ENCODE assay signal across 9 mouse cellular contexts in genomic region chr12:112106541-112106971, GRCm38 (mm10). TPM values are rescaled to one million over a fixed set of nuclear protein-coding genes. Genes with fewer than 3 reads are reported as not detected.
A peak's percentile ranks its signal among the peaks of the same experiment; 100 is the strongest.
DNase-seq lines count a peak whose midpoint lies in the region; TF ChIP-seq lines count a peak whose summit lies in the region.
"Had no signal": no experiment of that assay in that cellular context is flagged by ENCODE, and none has a peak within 500 bp of the region (broad histone marks: within the 10 kb centered on the region; RNA-seq: fewer than 3 reads in every experiment).

Aspg (plus strand) TSS chr12:112106679.

- peaks cover 32% of the 10 kb centered on the region for H3K4me1 ChIP-seq in E14TG2a.4 (replicated peaks; ENCODE audit: low read depth, low read length)
- H3K4me1 ChIP-seq in limb, embryonic 10.5 days, result peaks cover 16% of the 10 kb centered on the region
- peaks cover 22% of the 10 kb centered on the region for H3K4me1 ChIP-seq in small intestine, adult 2 months (ENCODE audit: control insufficient read depth, insufficient read depth, insufficient read length, low read length)

- peak within 1 kb of the TSS; percentile 74 for H3K4me3 ChIP-seq in E14TG2a.4 (replicated peaks; ENCODE audit: low read length)
- H3K4me3 ChIP-seq in limb, embryonic 10.5 days, result peak within 1 kb of the TSS; percentile 44
- H3K4me3 ChIP-seq in small intestine, adult 2 months (ENCODE audit: low read depth, low read length), result peak within 1 kb of the TSS; percentile 44
- H3K4me3 ChIP-seq: myocyte had no signal

- intact Hi-C loops in heart, postnatal 14 days (cut with DNase I), result no loop called here

- H3K36me3 ChIP-seq in E14TG2a.4 (ENCODE audit: insufficient read depth, low read length), result no peaks in the 10 kb centered on the region
- no peaks in the 10 kb centered on the region for H3K36me3 ChIP-seq in limb, embryonic 10.5 days
- H3K36me3 ChIP-seq in small intestine, adult 2 months (ENCODE audit: control insufficient read depth, insufficient read depth, low read length), result no peaks in the 10 kb centered on the region

- peak in 1 of 2 experiments; percentile 42 for DNase-seq in adrenal gland, postnatal 36 days
- DNase-seq in heart, postnatal 14 days, result peak; percentile 19 to 40
- DNase-seq in limb, embryonic 10.5 days (ENCODE audit: low spot score), result peak; percentile 64
- DNase-seq in frontal cortex, postnatal 10 days (ENCODE audit: low spot score in 2 of 2), result no peak
- DNase-seq in gastrocnemius, adult 8-10 months (ENCODE audit: low spot score in 2 of 2), result no peak
- no peak for DNase-seq in layer of hippocampus, postnatal 36 days

- H3K27me3 ChIP-seq in E14TG2a.4 (ENCODE audit: insufficient read depth, low read length), result peaks cover 43% of the 10 kb centered on the region
- H3K27me3 ChIP-seq in limb, embryonic 10.5 days (ENCODE audit: low read depth, poor library complexity, severe bottlenecking), result peaks cover 33% of the 10 kb centered on the region
- H3K27me3 ChIP-seq in small intestine, adult 2 months (ENCODE audit: control insufficient read depth, insufficient read depth, low read length), result no peaks in the 10 kb centered on the region

- 1% methylated on average over 14 of the region's 14 CpGs for WGBS in limb, embryonic 10.5 days
- WGBS in small intestine, adult 2 months, result 3% methylated on average over 14 of the region's 14 CpGs

- 0 out of 2 replicates have a peak, but pooled peaks have one; percentile 16 for TF ChIP-seq POLR2A in small intestine, adult 2 months (IDR thresholded peaks at IDR 0.05; ENCODE audit: low read depth, low read length)

- no peak for TF ChIP-seq CTCF in E14TG2a.4 (conservative IDR thresholded peaks at IDR 0.05; ENCODE audit: low read length)
- TF ChIP-seq CTCF in small intestine, adult 2 months (IDR thresholded peaks at IDR 0.05; ENCODE audit: extremely low read depth, insufficient read length, insufficient replicate concordance, low read depth, low read length), result no peak

- peak within 1 kb of the TSS; percentile 68 for H3K27ac ChIP-seq in limb, embryonic 10.5 days
- H3K27ac ChIP-seq in small intestine, adult 2 months (ENCODE audit: insufficient read depth, low read depth, low read length), result no peak within 1 kb of the TSS

- H3K9me3 ChIP-seq in E14TG2a.4 (ENCODE audit: low read length), result no peaks in the 10 kb centered on the region
- no peaks in the 10 kb centered on the region for H3K9me3 ChIP-seq in limb, embryonic 10.5 days (replicated peaks)

RNA-seq across cellular contexts. Expression of gene Aspg, which starts in this region (rescaled TPM):
- total RNA-seq in adrenal gland, postnatal 36 days (2021), result 10 to 100 TPM; 23.9 to 38.3 TPM
- total RNA-seq in heart, postnatal 14 days (2021), result 1 to 10 TPM in 1 of 2 experiments, under 1 TPM in 1; 0.37 to 2.2 TPM
- 1.2 and 2.2 TPM in 2 replicates for polyA plus RNA-seq in limb, embryonic 10.5 days (2016; fragmentation: Nextera tagmentation; extraction: Ambion mirVana)
- polyA plus RNA-seq in small intestine, adult 2 months (2012; rRNA removed), result 2.4 and 14.5 TPM in 2 replicates
- not detected for total RNA-seq in gastrocnemius, adult 8-10 months (2022)
- total RNA-seq in layer of hippocampus, postnatal 36 days (2021), result 1 to 10 TPM; 1.8 to 2.2 TPM

Comparison
In these comparisons a context has a peak if more than half of its experiments do, and no peak if none do; other contexts are left out.
1. RNA of gene Aspg (total RNA-seq): 23.9 to 38.3 TPM in adrenal gland, postnatal 36 days; 1.8 to 2.2 TPM in layer of hippocampus, postnatal 36 days, 0.37 to 2.2 TPM in heart, postnatal 14 days and not detected in gastrocnemius, adult 8-10 months; every median in the first group is over 4 times any median in the second.
2. DNase-seq: peak in heart, postnatal 14 days (2 of 2) and limb, embryonic 10.5 days (single experiment); none in frontal cortex, postnatal 10 days (0 of 2), gastrocnemius, adult 8-10 months (0 of 2) and layer of hippocampus, postnatal 36 days (0 of 2).
3. Peak in every context shown above with its lines, with median percentiles within 50 percentile points of each other: H3K4me3 ChIP-seq.